Mouse (Mus musculus) left cerebral cortex, postnatal 10 days (tissue): ENCODE measurements around the gene Zkscan2. TPM values are rescaled to one million over a fixed set of nuclear protein-coding genes. Genes with fewer than 3 reads are reported as not detected.

Source experiments
- DNase-seq, 2 experiments: peaks; one replicate each; pipeline ENCODE4 v3.0.0; 2021 to 2022; ENCODE audit warnings: low spot score in 2 of 2, mixed read lengths in 1 of 2; ENCODE audit errors: extremely low spot score in 1 of 2
- intact Hi-C: fragments of 180-260 bp; cut with DNase I; formaldehyde crosslinking; loops from one replicate; pipeline ENCODE4 v1.15.1; 2025
- total RNA-seq, 2 experiments: library from RNA; stranded (reverse); gene quantifications; 2 replicates each; pipeline ENCODE4 v1.2.3; 2021

Gene Zkscan2
- total RNA-seq, 2 experiments from 2014 or later: 25.6 to 26.4 TPM

- DNase-seq: no peak
- intact Hi-C loops: no loop called here
Measured at GRCm38 (mm10) chr7:123452551-123452950, 47.7 kb downstream of the Zkscan2 start.

DNA sequence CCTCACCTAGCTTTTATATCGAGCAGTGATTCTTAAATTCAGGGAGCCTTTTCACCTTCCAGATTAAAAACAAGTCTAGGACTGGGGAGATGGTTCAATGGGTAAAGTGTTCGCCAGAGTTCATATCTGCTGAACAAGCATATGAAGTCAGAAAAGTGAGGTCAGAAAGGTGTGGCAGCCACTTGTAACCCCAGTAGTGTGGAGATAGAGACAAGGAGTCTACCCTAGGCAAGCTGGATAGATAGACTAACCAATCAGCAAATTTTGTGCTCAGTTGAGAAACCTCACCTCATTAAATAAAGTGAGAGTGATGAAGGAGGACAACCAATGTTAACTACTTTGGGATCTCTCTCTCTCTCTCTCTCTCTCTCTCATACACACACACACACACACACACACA is 49.7 kb downstream of the Zkscan2 start:
- DNase-seq: no peak

GRCm38 (mm10) chr7:123449676-123450075 is 50.6 kb downstream of the Zkscan2 start:
- no peak for DNase-seq
- intact Hi-C loops: no loop called here

More for the DNA sequence above, 49.7 kb downstream of the Zkscan2 start:
- intact Hi-C loops: no loop called here

DNA sequence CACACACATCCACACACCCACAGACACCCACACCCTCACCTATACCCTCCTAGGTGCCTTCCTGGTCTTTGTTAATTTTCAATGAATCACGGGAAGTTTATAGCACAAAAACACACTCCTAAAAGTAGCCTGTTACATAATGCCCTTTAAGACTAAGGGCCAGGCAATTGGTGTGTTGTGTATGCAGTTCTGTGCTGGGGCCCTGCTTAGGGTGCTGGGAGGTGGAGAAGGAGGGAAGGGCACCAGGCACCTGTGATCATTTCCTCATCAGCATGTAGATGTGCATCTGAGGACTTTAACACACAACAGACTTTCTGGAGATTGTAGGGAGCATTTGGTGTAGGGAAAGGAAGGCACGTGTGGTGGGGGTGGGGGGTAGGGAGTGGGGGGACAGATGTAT is 51.5 kb downstream of the Zkscan2 start:
- intact Hi-C loops: no loop called here
- no peak for DNase-seq

- no peak for DNase-seq
- intact Hi-C loops: no loop called here
Measured at GRCm38 (mm10) chr7:123442079-123442478, 58.2 kb downstream of the Zkscan2 start.

- intact Hi-C loops: no loop called here
- DNase-seq: no peak
Measured at GRCm38 (mm10) chr7:123431206-123431605, 69.0 kb downstream of the Zkscan2 start.

- DNase-seq: no peak
- intact Hi-C loops: no loop called here
Measured at GRCm38 (mm10) chr7:123430411-123430705, 69.9 kb downstream of the Zkscan2 start.

GRCm38 (mm10) chr7:123429624-123430410 is 70.4 kb downstream of the Zkscan2 start:
- no peak for DNase-seq
- intact Hi-C loops: no loop called here

Other genes with a start within 250 kb of the Zkscan2 start
- 10 to 100 TPM; 93.6 to 97.3 TPM for gene Lcmt1, start 130.7 kb downstream of the Zkscan2 start, total RNA-seq
- 10 to 100 TPM; 14.9 to 17.4 TPM for gene Arhgap17, start 130.5 kb downstream of the Zkscan2 start, total RNA-seq
- not detected for gene Aqp8, start 38.2 kb downstream of the Zkscan2 start, total RNA-seq